In the genomic region with DNA sequence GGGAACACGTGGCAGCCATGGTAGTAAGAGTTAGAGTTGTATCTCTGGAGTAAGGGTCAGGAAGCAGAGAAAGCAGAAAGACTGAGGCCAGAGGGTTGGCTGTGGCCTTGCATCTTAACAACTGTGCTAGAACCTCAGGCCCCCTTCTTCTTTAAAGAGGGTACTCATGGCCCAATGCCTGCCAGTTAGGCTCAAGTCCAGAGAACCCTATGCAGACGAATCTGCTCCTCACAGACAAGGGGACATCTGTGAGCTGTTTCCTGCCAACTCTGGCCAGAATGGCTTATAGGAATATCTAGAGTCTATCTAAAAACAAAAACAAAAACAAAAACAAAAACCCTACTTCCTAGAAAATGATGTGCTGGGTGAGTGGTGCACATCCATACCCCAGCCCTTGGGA, we compare ENCODE assay signal across 16 mouse cellular contexts.
"Had no signal": no experiment of that assay in that cellular context is flagged by ENCODE, and none has a peak within 500 bp of the region (broad histone marks: within the 10 kb centered on the region; RNA-seq: fewer than 3 reads in every experiment).

No protein-coding gene starts in this region.

- DNase-seq: heart, postnatal 10 days; heart, postnatal 14 days; heart, postnatal 36 days; heart, postnatal 4 days; kidney, adult 11 months; kidney, adult 18-20 months; kidney, adult 2 months; kidney, adult 8-10 months; kidney, adult 9 months; kidney, postnatal 10 days; kidney, postnatal 14 days; kidney, postnatal 25 days; kidney, postnatal 36 days; kidney, postnatal 4 days; layer of hippocampus, adult 9-11 months; layer of hippocampus, postnatal 36 days had no signal
